Mouse (Mus musculus): ENCODE data around the gene Jag1. TPM values are rescaled to one million over a fixed set of nuclear protein-coding genes. Genes with fewer than 3 reads are reported as not detected.

Jag1 gene
- polyA plus RNA-seq, 2 experiments, result 17.0 to 32.9 TPM

GRCm38 (mm10) chr2:137099211-137099734, 17.2 kb downstream of the Jag1 start:
- Histone ChIP-seq H3K4me1 (ENCODE audit: control insufficient read depth, insufficient read depth, low read length) (peaks cover 22% of the 10 kb centered on the region; the same call in 1 of the 2 replicates), H3K4me3 (replicated peaks; ENCODE audit: low read length) (no peak overlapping the region), H3K9me3 (ENCODE audit: control insufficient read depth, low read length) (no peaks in the 10 kb centered on the region), H3K36me3 (ENCODE audit: control insufficient read depth, insufficient read depth, low read length) (peaks cover 63% of the 10 kb centered on the region), H3K4me2 (replicated peaks; ENCODE audit: low read depth, low read length, severe bottlenecking) (no peak overlapping the region), H3K9ac (ENCODE audit: low read depth, low read length, severe bottlenecking) (no peak overlapping the region), H3K27ac (replicated peaks; ENCODE audit: low read depth, low read length) (no peak overlapping the region), H3K27me3 (ENCODE audit: control insufficient read depth, insufficient read depth, low read length) (no peaks in the 10 kb centered on the region)
- no peak for TF ChIP-seq POLR2A (IDR thresholded peaks at IDR 0.05; ENCODE audit: borderline replicate concordance, extremely low read depth, insufficient read depth, insufficient read length)
- 6% methylated on average over 6 of the region's 6 CpGs for WGBS
- ATAC-seq (ENCODE audit: low FRiP score, low read depth) (no peak), DNase-seq (ENCODE audit: low spot score) (no peak)

GRCm38 (mm10) chr2:137098269-137099035, 18.0 kb downstream of the Jag1 start:
- Histone ChIP-seq H3K9ac (ENCODE audit: low read depth, low read length, severe bottlenecking) (no peak overlapping the region), H3K36me3 (ENCODE audit: control insufficient read depth, insufficient read depth, low read length) (peaks cover 67% of the 10 kb centered on the region), H3K27me3 (ENCODE audit: control insufficient read depth, insufficient read depth, low read length) (no peaks in the 10 kb centered on the region), H3K4me2 (replicated peaks; ENCODE audit: low read depth, low read length, severe bottlenecking) (no peak overlapping the region), H3K4me3 (replicated peaks; ENCODE audit: low read length) (no peak overlapping the region), H3K4me1 (ENCODE audit: control insufficient read depth, insufficient read depth, low read length) (peaks cover 22% of the 10 kb centered on the region; the same call in 1 of the 2 replicates), H3K9me3 (ENCODE audit: control insufficient read depth, low read length) (no peaks in the 10 kb centered on the region), H3K27ac (replicated peaks; ENCODE audit: low read depth, low read length) (no peak overlapping the region)
- ATAC-seq (ENCODE audit: low FRiP score, low read depth), result no peak
- TF ChIP-seq POLR2A (IDR thresholded peaks at IDR 0.05; ENCODE audit: borderline replicate concordance, extremely low read depth, insufficient read depth, insufficient read length), result no peak
- no peak for DNase-seq (ENCODE audit: low spot score)
- WGBS, result 38% methylated on average over 11 of the region's 11 CpGs

- 20% methylated on average over 3 of the region's 5 CpGs for WGBS
- Histone ChIP-seq H3K4me1 (ENCODE audit: control insufficient read depth, insufficient read depth, low read length) (peaks cover 22% of the 10 kb centered on the region; the same call in 1 of the 2 replicates), H3K36me3 (ENCODE audit: control insufficient read depth, insufficient read depth, low read length) (peaks cover 75% of the 10 kb centered on the region), H3K9me3 (ENCODE audit: control insufficient read depth, low read length) (no peaks in the 10 kb centered on the region), H3K4me2 (replicated peaks; ENCODE audit: low read depth, low read length, severe bottlenecking) (no peak overlapping the region), H3K9ac (ENCODE audit: low read depth, low read length, severe bottlenecking) (no peak overlapping the region), H3K4me3 (replicated peaks; ENCODE audit: low read length) (no peak overlapping the region), H3K27ac (replicated peaks; ENCODE audit: low read depth, low read length) (no peak overlapping the region), H3K27me3 (ENCODE audit: control insufficient read depth, insufficient read depth, low read length) (no peaks in the 10 kb centered on the region)
- no peak for TF ChIP-seq POLR2A (IDR thresholded peaks at IDR 0.05; ENCODE audit: borderline replicate concordance, extremely low read depth, insufficient read depth, insufficient read length)
- ATAC-seq (ENCODE audit: low FRiP score, low read depth), result no peak
- DNase-seq (ENCODE audit: low spot score), result no peak
Observed at GRCm38 (mm10) chr2:137096981-137097460, 19.4 kb downstream of the Jag1 start.

GRCm38 (mm10) chr2:137094301-137094700, 22.1 kb downstream of the Jag1 start:
- DNase-seq (ENCODE audit: low spot score) (no peak), ATAC-seq (ENCODE audit: low FRiP score, low read depth) (no peak)
- Histone ChIP-seq H3K9me3 (ENCODE audit: control insufficient read depth, low read length) (no peaks in the 10 kb centered on the region), H3K27ac (replicated peaks; ENCODE audit: low read depth, low read length) (no peak overlapping the region), H3K4me1 (ENCODE audit: control insufficient read depth, insufficient read depth, low read length) (peaks cover 20% of the 10 kb centered on the region; the same call in 1 of the 2 replicates), H3K27me3 (ENCODE audit: control insufficient read depth, insufficient read depth, low read length) (no peaks in the 10 kb centered on the region), H3K9ac (ENCODE audit: low read depth, low read length, severe bottlenecking) (no peak overlapping the region), H3K4me3 (replicated peaks; ENCODE audit: low read length) (no peak overlapping the region), H3K36me3 (ENCODE audit: control insufficient read depth, insufficient read depth, low read length) (peaks cover 78% of the 10 kb centered on the region), H3K4me2 (replicated peaks; ENCODE audit: low read depth, low read length, severe bottlenecking) (no peak overlapping the region)
- no peak for TF ChIP-seq POLR2A (IDR thresholded peaks at IDR 0.05; ENCODE audit: borderline replicate concordance, extremely low read depth, insufficient read depth, insufficient read length)
- WGBS, result 73% methylated on average over 8 of the region's 8 CpGs

GRCm38 (mm10) chr2:137093298-137093630, 23.2 kb downstream of the Jag1 start:
- DNase-seq (ENCODE audit: low spot score) (no peak), ATAC-seq (ENCODE audit: low FRiP score, low read depth) (no peak)
- Histone ChIP-seq H3K4me3 (replicated peaks; ENCODE audit: low read length) (no peak overlapping the region), H3K27me3 (ENCODE audit: control insufficient read depth, insufficient read depth, low read length) (no peaks in the 10 kb centered on the region), H3K4me2 (replicated peaks; ENCODE audit: low read depth, low read length, severe bottlenecking) (no peak overlapping the region), H3K4me1 (ENCODE audit: control insufficient read depth, insufficient read depth, low read length) (peaks cover 20% of the 10 kb centered on the region; the same call in 1 of the 2 replicates), H3K27ac (replicated peaks; ENCODE audit: low read depth, low read length) (no peak overlapping the region), H3K36me3 (ENCODE audit: control insufficient read depth, insufficient read depth, low read length) (peaks cover 83% of the 10 kb centered on the region), H3K9ac (ENCODE audit: low read depth, low read length, severe bottlenecking) (no peak overlapping the region), H3K9me3 (ENCODE audit: control insufficient read depth, low read length) (no peaks in the 10 kb centered on the region)
- WGBS, result 89% methylated on average over 7 of the region's 7 CpGs
- TF ChIP-seq POLR2A (IDR thresholded peaks at IDR 0.05; ENCODE audit: borderline replicate concordance, extremely low read depth, insufficient read depth, insufficient read length), result no peak
